Mouse (Mus musculus): ENCODE measurements around the gene Krcc1. TPM values are rescaled to one million over a fixed set of nuclear protein-coding genes. Genes with fewer than 3 reads are reported as not detected.

Gene Krcc1
- polyA plus RNA-seq (2021; fragmentation: Nextera tagmentation): 23.1 and 24.3 TPM in 2 replicates
- long read RNA-seq, experiment 1, transcript Krcc1-203 (3 exons, 1,687 nt): major isoform, 26 of 28 reads
- long read RNA-seq, experiment 1, partial matches to known transcripts: 0 of 28 reads
- long read RNA-seq, experiment 1, other reads (novel, unspliced or antisense): 2 of 28 reads
- long read RNA-seq, experiment 2, transcript Krcc1-203 (3 exons, 1,687 nt): major isoform, 58 of 62 reads
- long read RNA-seq, experiment 2, partial matches to known transcripts: 0 of 62 reads
- long read RNA-seq, experiment 2, other reads (novel, unspliced or antisense): 1 of 62 reads

DNA sequence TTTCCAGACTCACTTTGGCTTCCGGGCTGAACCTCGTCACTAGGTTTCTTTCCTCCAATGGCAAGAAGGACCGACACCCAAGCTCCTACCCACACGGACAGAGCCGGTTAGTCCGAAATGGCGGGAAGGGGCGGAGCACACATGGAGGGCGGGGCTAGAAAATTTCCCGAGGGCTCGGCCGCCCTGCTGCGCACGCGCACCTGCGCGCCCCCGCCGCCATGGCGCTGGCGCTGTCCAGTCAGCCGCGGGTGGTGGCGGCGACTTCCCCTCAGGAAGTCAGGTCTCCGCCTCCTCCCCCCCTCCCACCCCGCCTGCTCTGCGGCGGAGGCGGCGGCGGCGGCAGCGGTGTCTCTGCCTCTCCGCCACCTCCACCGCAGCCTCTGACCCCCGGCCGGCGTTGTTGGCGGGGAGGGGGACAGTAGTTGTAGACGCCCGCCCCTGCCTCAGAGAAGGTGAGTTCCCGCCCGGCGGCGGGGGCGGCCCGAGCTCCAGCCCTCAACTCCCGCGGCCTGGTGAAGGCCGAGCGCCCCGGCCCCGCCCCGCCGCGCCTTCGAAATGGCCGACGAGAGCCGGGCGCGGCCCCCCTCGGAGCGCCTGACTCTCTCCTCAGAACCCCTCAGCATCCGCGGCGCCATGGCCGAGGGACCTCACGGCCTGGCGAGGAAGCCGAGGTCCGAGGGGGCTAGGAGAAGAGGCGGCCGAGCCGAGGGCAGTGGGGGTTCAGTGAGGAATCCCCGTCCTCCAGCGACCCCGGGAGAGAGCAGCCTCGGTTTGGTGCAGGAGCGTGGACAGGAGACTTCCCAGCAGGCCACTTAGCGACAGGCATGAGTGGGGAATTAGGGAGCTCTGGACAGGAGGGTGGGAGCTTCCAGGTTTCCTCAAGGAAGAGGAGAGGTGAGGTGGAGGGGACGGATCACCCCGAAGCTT, at the start of gene Krcc1:
TSS of gene Krcc1 (plus strand) at position 289 of the 927 bp plus-strand sequence.

GRCm38 (mm10) chr6:71321826-71322283, 50.4 kb downstream of the Krcc1 start, which contains the start of gene Smyd1:
TSS of gene Smyd1 (minus strand) at chr6:71322233.

GRCm38 (mm10) chr6:71322491-71322921, 51.0 kb downstream of the Krcc1 start, which contains the start of gene Cd8b1:
TSS of gene Cd8b1 (plus strand) at chr6:71322788.

Small RNA genes lying within 50 kb of the gene (microRNA-seq; reads per million reads assigned to microRNA genes)
- gene Mir8112: 61.2 reads per million, percentile 53 among the genes with 10 or more reads in this experiment

Other genes with a start within 250 kb of the Krcc1 start
- 3.3 and 4.1 TPM in 2 replicates for gene Thnsl2, start 127.2 kb upstream of the Krcc1 start, polyA plus RNA-seq (2021; fragmentation: Nextera tagmentation)
- gene Fabp1, start 71.8 kb upstream of the Krcc1 start, polyA plus RNA-seq (2021; fragmentation: Nextera tagmentation): not detected in 2 replicates
- 1.4 and 2.5 TPM in 2 replicates for gene Smyd1, start 50.6 kb downstream of the Krcc1 start, polyA plus RNA-seq (2021; fragmentation: Nextera tagmentation)
- gene Cd8b1, start 51.1 kb downstream of the Krcc1 start, polyA plus RNA-seq (2021; fragmentation: Nextera tagmentation): 0.09 TPM in 1 of 2 replicates, not detected in the other
- gene Cd8a, start 101.8 kb downstream of the Krcc1 start, polyA plus RNA-seq (2021; fragmentation: Nextera tagmentation): 0.06 TPM in 1 of 2 replicates, not detected in the other
- 6.5 and 7.2 TPM in 2 replicates for gene Rmnd5a, start 169.0 kb downstream of the Krcc1 start, polyA plus RNA-seq (2021; fragmentation: Nextera tagmentation)
- gene Rnf103, start 222.2 kb downstream of the Krcc1 start, polyA plus RNA-seq (2021; fragmentation: Nextera tagmentation): 6.4 and 7.3 TPM in 2 replicates